In genomic region chr15:99344148-99344870, GRCm38 (mm10) we compare ENCODE assay signal across 9 mouse cellular contexts. TPM values are rescaled to one million over a fixed set of nuclear protein-coding genes. Genes with fewer than 3 reads are reported as not detected.
DNase-seq lines count a peak whose midpoint lies in the region; ATAC-seq and TF ChIP-seq lines count a peak whose summit lies in the region.
"Had no signal": no experiment of that assay in that cellular context is flagged by ENCODE, and none has a peak within 500 bp of the region (broad histone marks: within the 10 kb centered on the region; RNA-seq: fewer than 3 reads in every experiment).

No protein-coding gene starts in this region.

- DNase-seq in kidney, adult 2 months: no peak
- DNase-seq in kidney, adult 18-20 months: no peak
- DNase-seq in heart, postnatal 10 days: peak; percentile 68 to 77
- no peak for DNase-seq in midbrain, embryonic 14.5 days
- no peak for DNase-seq in left cerebral cortex, postnatal 14 days (ENCODE audit: low spot score in 2 of 2)
- DNase-seq in right cerebral cortex, adult 2 months (ENCODE audit: low spot score in 2 of 2): no peak
- DNase-seq in cerebellum, adult 9-10 months: no peak
- DNase-seq: cerebellum, adult 11 months had no signal

- no peak overlapping the region for H3K4me2 ChIP-seq in embryonic facial prominence, embryonic 12.5 days (replicated peaks)
- no peak overlapping the region for H3K4me2 ChIP-seq in midbrain, embryonic 14.5 days (ENCODE audit: low read length)

- no peak for TF ChIP-seq POLR2A in kidney, adult 2 months (IDR thresholded peaks at IDR 0.05; ENCODE audit: low read depth, low read length)

- intact Hi-C loops in heart, postnatal 10 days (cut with DNase I): no loop called here
- intact Hi-C loops in left cerebral cortex, postnatal 14 days (cut with DNase I): no loop called here

- no peak for ATAC-seq in embryonic facial prominence, embryonic 12.5 days (ENCODE audit: insufficient number of reproducible peaks, insufficient read depth, low FRiP score, low TSS enrichment)
- ATAC-seq in midbrain, embryonic 14.5 days (ENCODE audit: low FRiP score, low TSS enrichment): no peak

- no peak overlapping the region for H3K9ac ChIP-seq in embryonic facial prominence, embryonic 12.5 days
- no peak overlapping the region for H3K9ac ChIP-seq in midbrain, embryonic 14.5 days (replicated peaks; ENCODE audit: low read length)

- H3K4me1 ChIP-seq in kidney, adult 2 months (ENCODE audit: control insufficient read depth, insufficient read depth, low read length): peaks cover 3% of the 10 kb centered on the region
- H3K4me1 ChIP-seq in embryonic facial prominence, embryonic 12.5 days: peaks cover 51% of the 10 kb centered on the region
- 0 out of 2 replicates have a peak, but pooled peaks cover 5% of the 10 kb centered on the region for H3K4me1 ChIP-seq in midbrain, embryonic 14.5 days (ENCODE audit: control insufficient read depth, insufficient read depth, low read length)

- no peaks in the 10 kb centered on the region for H3K36me3 ChIP-seq in kidney, adult 2 months (ENCODE audit: control insufficient read depth, insufficient read depth, low read length)
- H3K36me3 ChIP-seq in embryonic facial prominence, embryonic 12.5 days: no peaks in the 10 kb centered on the region
- H3K36me3 ChIP-seq in midbrain, embryonic 14.5 days (ENCODE audit: control insufficient read depth, insufficient read depth, low read length): no peaks in the 10 kb centered on the region

- H3K4me3 ChIP-seq in kidney, adult 2 months (ENCODE audit: insufficient read depth, low read depth, low read length): no peak overlapping the region
- no peak overlapping the region for H3K4me3 ChIP-seq in embryonic facial prominence, embryonic 12.5 days
- no peak overlapping the region for H3K4me3 ChIP-seq in midbrain, embryonic 14.5 days (replicated peaks; ENCODE audit: low read depth, low read length)

- no peaks in the 10 kb centered on the region for H3K9me3 ChIP-seq in embryonic facial prominence, embryonic 12.5 days
- no peaks in the 10 kb centered on the region for H3K9me3 ChIP-seq in midbrain, embryonic 14.5 days (ENCODE audit: control insufficient read depth, low read length)

- no peaks in the 10 kb centered on the region for H3K27me3 ChIP-seq in kidney, adult 2 months (replicated peaks; ENCODE audit: control insufficient read depth, insufficient read depth, low read length)
- H3K27me3 ChIP-seq in embryonic facial prominence, embryonic 12.5 days: no peaks in the 10 kb centered on the region
- no peaks in the 10 kb centered on the region for H3K27me3 ChIP-seq in midbrain, embryonic 14.5 days (ENCODE audit: control insufficient read depth, insufficient read depth, low read length)

- no peak for TF ChIP-seq CTCF in kidney, adult 2 months (conservative IDR thresholded peaks at IDR 0.05; ENCODE audit: insufficient read depth, insufficient read length, low read depth, low read length)

- H3K27ac ChIP-seq in kidney, adult 2 months (ENCODE audit: insufficient read depth, low read depth, low read length): peak overlapping the region; percentile 22
- H3K27ac ChIP-seq in embryonic facial prominence, embryonic 12.5 days: peak overlapping the region; percentile 56
- 0 out of 2 replicates have a peak overlapping the region, but pooled peaks have one; percentile 37 for H3K27ac ChIP-seq in midbrain, embryonic 14.5 days (replicated peaks; ENCODE audit: low read depth, low read length)

- 65% methylated on average over 8 of the region's 8 CpGs for WGBS in kidney, adult 2 months
- 45% methylated on average over 8 of the region's 8 CpGs for WGBS in embryonic facial prominence, embryonic 12.5 days
- 71% methylated on average over 8 of the region's 8 CpGs for WGBS in midbrain, embryonic 14.5 days

RNA-seq across cellular contexts. Expression of gene Fmnl3, which starts 26.0 kb away (rescaled TPM):
- 26.8 and 26.9 TPM in 2 replicates for polyA plus RNA-seq in kidney, adult 2 months (2012; rRNA removed)
- 32.6 and 37.0 TPM in 2 replicates for polyA plus RNA-seq in embryonic facial prominence, embryonic 12.5 days (2016; fragmentation: Nextera tagmentation; extraction: Ambion mirVana)
- 10 to 100 TPM; 40.3 to 43.0 TPM for total RNA-seq in heart, postnatal 10 days (2021)
- 6.1 and 7.5 TPM in 2 replicates for polyA plus RNA-seq in midbrain, embryonic 14.5 days (2014; fragmentation: Nextera tagmentation; extraction: Ambion mirVana)
- total RNA-seq in left cerebral cortex, postnatal 14 days (2021): 10 to 100 TPM; 11.3 to 13.4 TPM

RNA-seq across cellular contexts. Expression of gene Tmbim6, which starts 48.4 kb away (rescaled TPM):
- polyA plus RNA-seq in kidney, adult 2 months (2012; rRNA removed): 2,322 and 2,701 TPM in 2 replicates
- 256 and 268 TPM in 2 replicates for polyA plus RNA-seq in embryonic facial prominence, embryonic 12.5 days (2016; fragmentation: Nextera tagmentation; extraction: Ambion mirVana)
- total RNA-seq in heart, postnatal 10 days (2021): 100 to 1,000 TPM; 225 to 229 TPM
- polyA plus RNA-seq in midbrain, embryonic 14.5 days (2014; fragmentation: Nextera tagmentation; extraction: Ambion mirVana): 233 and 255 TPM in 2 replicates
- total RNA-seq in left cerebral cortex, postnatal 14 days (2021): 100 to 1,000 TPM; 330 to 349 TPM

RNA-seq across cellular contexts. Expression of gene Fam186b, which starts 48.6 kb away (rescaled TPM):
- polyA plus RNA-seq in kidney, adult 2 months (2012; rRNA removed): 0.13 and 0.24 TPM in 2 replicates
- polyA plus RNA-seq in embryonic facial prominence, embryonic 12.5 days (2016; fragmentation: Nextera tagmentation; extraction: Ambion mirVana): 0.09 and 0.32 TPM in 2 replicates
- under 1 TPM; 0.14 to 0.15 TPM for total RNA-seq in heart, postnatal 10 days (2021)
- 0.74 and 1.3 TPM in 2 replicates for polyA plus RNA-seq in midbrain, embryonic 14.5 days (2014; fragmentation: Nextera tagmentation; extraction: Ambion mirVana)
- total RNA-seq in left cerebral cortex, postnatal 14 days (2021): 1 to 10 TPM; 1.7 to 2.2 TPM

RNA-seq across cellular contexts. Expression of gene Prpf40b, which starts 49.4 kb away (rescaled TPM):
- 48.0 and 59.4 TPM in 2 replicates for polyA plus RNA-seq in kidney, adult 2 months (2012; rRNA removed)
- 79.5 and 80.0 TPM in 2 replicates for polyA plus RNA-seq in embryonic facial prominence, embryonic 12.5 days (2016; fragmentation: Nextera tagmentation; extraction: Ambion mirVana)
- total RNA-seq in heart, postnatal 10 days (2021): 10 to 100 TPM; 30.5 to 38.7 TPM
- 100 and 105 TPM in 2 replicates for polyA plus RNA-seq in midbrain, embryonic 14.5 days (2014; fragmentation: Nextera tagmentation; extraction: Ambion mirVana)
- total RNA-seq in left cerebral cortex, postnatal 14 days (2021): 10 to 100 TPM; 95.4 to 99.5 TPM

Comparison
In these comparisons a context has a peak if more than half of its experiments do, and no peak if none do; other contexts are left out.
1. DNase-seq: peak in heart, postnatal 10 days (2 of 2); none in kidney, adult 2 months (single experiment), kidney, adult 18-20 months (single experiment), midbrain, embryonic 14.5 days (single experiment), left cerebral cortex, postnatal 14 days (0 of 2), right cerebral cortex, adult 2 months (0 of 2) and cerebellum, adult 9-10 months (single experiment).
2. Peak in every context shown above with its lines, with median percentiles within 50 percentile points of each other: H3K27ac ChIP-seq.